Comparison of ENCODE assay signal across 10 mouse cellular contexts in the genomic region with DNA sequence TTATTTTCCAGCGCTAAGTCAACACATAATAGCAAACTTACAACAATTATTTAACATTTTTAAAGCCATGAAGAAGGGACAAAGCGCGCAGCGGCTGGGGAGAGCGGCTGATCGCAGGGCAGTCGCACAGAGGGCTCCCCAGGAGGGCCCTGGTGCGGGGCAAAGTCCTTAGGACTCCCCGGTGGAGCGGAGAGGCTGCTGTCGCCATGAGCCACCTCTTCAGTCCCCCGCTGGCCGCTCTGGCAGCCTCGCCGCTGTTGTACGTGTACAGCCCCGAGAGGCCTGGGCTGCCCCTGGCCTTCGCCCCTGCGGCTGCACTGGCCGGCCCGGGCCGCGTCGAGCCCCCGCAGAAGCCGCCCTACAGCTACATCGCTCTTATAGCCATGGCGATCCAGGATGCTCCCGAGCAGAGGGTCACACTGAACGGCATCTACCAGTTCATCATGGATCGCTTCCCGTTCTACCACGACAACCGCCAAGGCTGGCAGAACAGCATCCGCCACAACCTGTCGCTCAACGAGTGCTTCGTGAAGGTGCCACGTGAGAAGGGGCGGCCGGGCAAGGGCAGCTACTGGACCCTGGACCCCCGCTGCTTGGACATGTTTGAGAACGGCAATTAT. TPM values are rescaled to one million over a fixed set of nuclear protein-coding genes. Genes with fewer than 3 reads are reported as not detected.
DNase-seq lines count a peak whose midpoint lies in the region; ATAC-seq and TF ChIP-seq lines count a peak whose summit lies in the region.
"Had no signal": no experiment of that assay in that cellular context is flagged by ENCODE, and none has a peak within 500 bp of the region (broad histone marks: within the 10 kb centered on the region; RNA-seq: fewer than 3 reads in every experiment).

Gene Foxl1, plus strand, starts transcription at position 185 of the 620 bp plus-strand sequence.

- no peak for TF ChIP-seq EP300 in heart, postnatal 0 days (IDR thresholded peaks at IDR 0.05; ENCODE audit: low read depth)

- peak within 1 kb of the TSS; percentile 45 for H3K4me2 ChIP-seq in heart, postnatal 0 days (ENCODE audit: low read depth, low read length)
- H3K4me2 ChIP-seq in hindbrain, embryonic 14.5 days (replicated peaks), result peak within 1 kb of the TSS; percentile 23
- peak within 1 kb of the TSS; percentile 29 for H3K4me2 ChIP-seq in midbrain, embryonic 14.5 days (ENCODE audit: low read length)

- WGBS in heart, postnatal 0 days, result 12% methylated on average over 43 of the region's 43 CpGs
- under 1% methylated on average over 43 of the region's 43 CpGs for WGBS in embryonic facial prominence, embryonic 10.5 days
- WGBS in hindbrain, embryonic 14.5 days, result under 1% methylated on average over 43 of the region's 43 CpGs
- WGBS in midbrain, embryonic 14.5 days, result under 1% methylated on average over 43 of the region's 43 CpGs
- 7% methylated on average over 43 of the region's 43 CpGs for WGBS in thymus, adult 2 months

- ATAC-seq in heart, postnatal 0 days (ENCODE audit: insufficient read depth, low read depth), result no peak
- no peak for ATAC-seq in hindbrain, embryonic 14.5 days (ENCODE audit: low FRiP score)
- no peak for ATAC-seq in midbrain, embryonic 14.5 days (ENCODE audit: low FRiP score, low TSS enrichment)

- peak within 1 kb of the TSS; percentile 30 for H3K4me3 ChIP-seq in heart, postnatal 0 days (ENCODE audit: low read depth, low read length)
- peak within 1 kb of the TSS; percentile 52 for H3K4me3 ChIP-seq in embryonic facial prominence, embryonic 10.5 days
- peak within 1 kb of the TSS; percentile 16; the same call in 1 of the 2 replicates for H3K4me3 ChIP-seq in hindbrain, embryonic 14.5 days (replicated peaks; ENCODE audit: low read length)
- 0 out of 2 replicates have a peak within 1 kb of the TSS, but pooled peaks have one; percentile 5 for H3K4me3 ChIP-seq in midbrain, embryonic 14.5 days (replicated peaks; ENCODE audit: low read depth, low read length)
- no peak within 1 kb of the TSS for H3K4me3 ChIP-seq in thymus, adult 2 months (ENCODE audit: control insufficient read depth, insufficient read depth, low read length)
- H3K4me3 ChIP-seq: megakaryocyte, embryonic 14.5 days had no signal

- H3K9ac ChIP-seq in heart, postnatal 0 days (replicated peaks; ENCODE audit: low read depth, low read length), result no peak within 1 kb of the TSS
- H3K9ac ChIP-seq in hindbrain, embryonic 14.5 days, result no peak within 1 kb of the TSS
- H3K9ac ChIP-seq in midbrain, embryonic 14.5 days (replicated peaks; ENCODE audit: low read length), result no peak within 1 kb of the TSS

- intact Hi-C loops in heart, postnatal 25 days (cut with DNase I), result loop anchor here (5.0 kb wide), 1 partner anchor 99 kb away; no protein-coding TSS in a partner anchor

- no peaks in the 10 kb centered on the region for H3K9me3 ChIP-seq in heart, postnatal 0 days (replicated peaks; ENCODE audit: control insufficient read depth, low read length)
- H3K9me3 ChIP-seq in embryonic facial prominence, embryonic 10.5 days, result peaks cover 4% of the 10 kb centered on the region; the same call in 1 of the 2 replicates
- no peaks in the 10 kb centered on the region for H3K9me3 ChIP-seq in hindbrain, embryonic 14.5 days (ENCODE audit: control insufficient read depth, low read length)
- H3K9me3 ChIP-seq in midbrain, embryonic 14.5 days (ENCODE audit: control insufficient read depth, low read length), result no peaks in the 10 kb centered on the region
- H3K9me3 ChIP-seq: megakaryocyte, embryonic 14.5 days had no signal

- DNase-seq in heart, postnatal 0 days (ENCODE audit: low spot score), result no peak
- DNase-seq in heart, postnatal 25 days (ENCODE audit: low spot score), result no peak
- no peak for DNase-seq in embryonic facial prominence, embryonic 10.5 days (ENCODE audit: low spot score)
- no peak for DNase-seq in hindbrain, embryonic 14.5 days (ENCODE audit: low spot score)
- DNase-seq in midbrain, embryonic 14.5 days, result no peak
- no peak for DNase-seq in adrenal gland, postnatal 25 days
- no peak for DNase-seq in thymus, adult 2 months
- DNase-seq in thymus, postnatal 25 days, result no peak
- DNase-seq: cerebellum, adult 9-10 months had no signal

- peaks cover 88% of the 10 kb centered on the region for H3K27me3 ChIP-seq in heart, postnatal 0 days (ENCODE audit: control insufficient read depth, insufficient read depth, low read length)
- peaks cover 99% of the 10 kb centered on the region for H3K27me3 ChIP-seq in embryonic facial prominence, embryonic 10.5 days (replicated peaks; ENCODE audit: low read depth, poor library complexity, severe bottlenecking)
- H3K27me3 ChIP-seq in hindbrain, embryonic 14.5 days (ENCODE audit: control insufficient read depth, insufficient read depth, low read length), result peaks cover 98% of the 10 kb centered on the region
- peaks cover 87% of the 10 kb centered on the region for H3K27me3 ChIP-seq in midbrain, embryonic 14.5 days (ENCODE audit: control insufficient read depth, insufficient read depth, low read length)
- peaks cover 22% of the 10 kb centered on the region for H3K27me3 ChIP-seq in thymus, adult 2 months (ENCODE audit: control insufficient read depth, insufficient read depth, low read length)

- 0 out of 2 replicates have a peak, but pooled peaks cover 10% of the 10 kb centered on the region for H3K4me1 ChIP-seq in heart, postnatal 0 days (ENCODE audit: control insufficient read depth, insufficient read depth)
- peaks cover 59% of the 10 kb centered on the region for H3K4me1 ChIP-seq in embryonic facial prominence, embryonic 10.5 days
- H3K4me1 ChIP-seq in hindbrain, embryonic 14.5 days (replicated peaks; ENCODE audit: control insufficient read depth, insufficient read depth, low read length), result peaks cover 8% of the 10 kb centered on the region; the same call in 1 of the 2 replicates
- H3K4me1 ChIP-seq in midbrain, embryonic 14.5 days (ENCODE audit: control insufficient read depth, insufficient read depth, low read length), result peaks cover 4% of the 10 kb centered on the region; the same call in 1 of the 2 replicates
- no peaks in the 10 kb centered on the region for H3K4me1 ChIP-seq in thymus, adult 2 months (replicated peaks; ENCODE audit: control insufficient read depth, insufficient read depth, low read length)

- no peak for TF ChIP-seq POLR2A in thymus, adult 2 months (IDR thresholded peaks at IDR 0.05; ENCODE audit: control insufficient read depth, extremely low read depth, insufficient read depth, low read length, poor library complexity)

- H3K27ac ChIP-seq in heart, postnatal 0 days (ENCODE audit: low read depth), result no peak within 1 kb of the TSS
- H3K27ac ChIP-seq in embryonic facial prominence, embryonic 10.5 days (replicated peaks), result peak within 1 kb of the TSS; percentile 71
- no peak within 1 kb of the TSS for H3K27ac ChIP-seq in hindbrain, embryonic 14.5 days
- no peak within 1 kb of the TSS for H3K27ac ChIP-seq in midbrain, embryonic 14.5 days (replicated peaks; ENCODE audit: low read depth, low read length)
- H3K27ac ChIP-seq in thymus, adult 2 months (ENCODE audit: control insufficient read depth, insufficient read depth, low read length), result no peak within 1 kb of the TSS

- H3K36me3 ChIP-seq in heart, postnatal 0 days (replicated peaks; ENCODE audit: control insufficient read depth, insufficient read depth, low read length), result no peaks in the 10 kb centered on the region
- H3K36me3 ChIP-seq in embryonic facial prominence, embryonic 10.5 days (replicated peaks), result peaks cover 4% of the 10 kb centered on the region; the same call in 1 of the 2 replicates
- no peaks in the 10 kb centered on the region for H3K36me3 ChIP-seq in hindbrain, embryonic 14.5 days (replicated peaks; ENCODE audit: control insufficient read depth, insufficient read depth)
- H3K36me3 ChIP-seq in midbrain, embryonic 14.5 days (ENCODE audit: control insufficient read depth, insufficient read depth, low read length), result no peaks in the 10 kb centered on the region
- no peaks in the 10 kb centered on the region for H3K36me3 ChIP-seq in thymus, adult 2 months (ENCODE audit: control insufficient read depth, insufficient read depth, low read length)

- TF ChIP-seq CTCF in heart, postnatal 0 days (IDR thresholded peaks at IDR 0.05; ENCODE audit: low read depth), result no peak
- no peak for TF ChIP-seq CTCF in thymus, adult 2 months (IDR thresholded peaks at IDR 0.05; ENCODE audit: borderline replicate concordance, control insufficient read depth, extremely low read depth, insufficient read depth, low read length, poor library complexity)

RNA-seq across cellular contexts. Expression of gene Foxl1, which starts in this region (rescaled TPM):
- 0.35 and 1.9 TPM in 2 replicates for total RNA-seq in heart, postnatal 0 days (2014; rRNA removed; ENCODE audit: low replicate concordance)
- polyA plus RNA-seq in heart, postnatal 0 days (2015; fragmentation: Nextera tagmentation; extraction: Ambion mirVana), result 0.12 and 0.16 TPM in 2 replicates
- under 1 TPM in 1 of 2 experiments, not detected in 1; 0.16 TPM for total RNA-seq in heart, postnatal 25 days (2021)
- 2.8 and 4.6 TPM in 2 replicates for polyA plus RNA-seq in embryonic facial prominence, embryonic 10.5 days (2016; fragmentation: Nextera tagmentation; extraction: Ambion mirVana)
- polyA plus RNA-seq in hindbrain, embryonic 14.5 days (2014; fragmentation: Nextera tagmentation; extraction: Ambion mirVana), result 0.12 and 0.25 TPM in 2 replicates
- polyA plus RNA-seq in midbrain, embryonic 14.5 days (2014; fragmentation: Nextera tagmentation; extraction: Ambion mirVana), result not detected in 2 replicates
- total RNA-seq in adrenal gland, postnatal 25 days (2021), result 0.27 and 0.33 TPM in 2 replicates
- polyA plus RNA-seq in thymus, adult 2 months (2012; rRNA removed), result 0.11 and 0.14 TPM in 2 replicates
